Mouse (Mus musculus) olfactory bulb, adult 2 months (tissue): ENCODE measurements around the gene Coa6. TPM values are rescaled to one million over a fixed set of nuclear protein-coding genes. Genes with fewer than 3 reads are reported as not detected.
A peak's percentile ranks its signal among the peaks of the same experiment; 100 is the strongest.
"Not testable (repeated sequence)": the region's sequence is repeated elsewhere in the genome, so short reads cannot be mapped to it uniquely, and the experiment has no call there.

Experiments used
- H3K27ac ChIP-seq: fragments of 200-500 bp; 2 replicates; pipeline ENCODE4 v1.5.1; 2012; ENCODE audit warnings: low read depth, low read length; ENCODE audit not compliant: insufficient read depth
- H3K4me1 ChIP-seq: fragments of 200-500 bp; 2 replicates; pipeline ENCODE4 v1.6.1; 2012; ENCODE audit warnings: low read length; ENCODE audit not compliant: control insufficient read depth, insufficient read depth
- H3K4me3 ChIP-seq: fragments of 200-500 bp; 2 replicates; pipeline ENCODE4 v1.5.1; 2012; ENCODE audit warnings: mild to moderate bottlenecking, low read depth, low read length, moderate library complexity; ENCODE audit not compliant: insufficient read depth
- CTCF ChIP-seq: fragments of 200-500 bp; IDR thresholded peaks from 2 replicates; pipeline ENCODE4 v1.5.1; 2012; ENCODE audit warnings: low read depth, mild to moderate bottlenecking, low read length, moderate library complexity; ENCODE audit not compliant: insufficient read depth
- POLR2A ChIP-seq: fragments of 200-500 bp; IDR thresholded peaks from 2 replicates; pipeline ENCODE4 v1.6.1; 2012; ENCODE audit warnings: mild to moderate bottlenecking, low read depth, low read length, moderate library complexity; ENCODE audit not compliant: insufficient read depth
- WGBS: fragments of 180-500 bp; shearing (Covaris S2); methylation state at CpG from one replicate; pipeline ENCODE4 v1.1.7; 2018; 5-methylcytosine and 5-hydroxymethylcytosine counted together
- polyA plus RNA-seq: library from polyadenylated mRNA; stranded (reverse); fragments of >200 nt; gene quantifications from 2 replicates; pipeline ENCODE4 v1.2.4, GENCODE M21; 2012; ENCODE audit warnings: low replicate concordance; ENCODE audit not compliant: missing spikeins, insufficient read depth, insufficient read length

Coa6 gene
- polyA plus RNA-seq, 1 experiment: not detected

GRCm38 (mm10) chr8:126398349-126398748 is 24.0 kb upstream of the Coa6 start:
- TF ChIP-seq POLR2A: no peak
- no peak for TF ChIP-seq CTCF
- H3K27ac ChIP-seq: no peak overlapping the region
- 78% methylated on average over 3 of the region's 3 CpGs for WGBS
- H3K4me3 ChIP-seq: no peak overlapping the region
- peaks cover 4% of the 10 kb centered on the region for H3K4me1 ChIP-seq

- not testable (repeated sequence) for H3K4me3 ChIP-seq, H3K27ac ChIP-seq
These were observed 17.8 kb upstream of the Coa6 start for GRCm38 (mm10) chr8:126404550-126404949.

GRCm38 (mm10) chr8:126405030-126405429 is 17.3 kb upstream of the Coa6 start:
- TF ChIP-seq CTCF (no peak), POLR2A (no peak)
- 58% methylated on average over 4 of the region's 4 CpGs for WGBS

More at GRCm38 (mm10) chr8:126404550-126404949, 17.8 kb upstream of the Coa6 start:
- not testable (repeated sequence) for H3K4me1 ChIP-seq

GRCm38 (mm10) chr8:126420834-126421233 is 1.5 kb upstream of the Coa6 start:
- WGBS: 79% methylated on average over 3 of the region's 3 CpGs
- H3K4me3 ChIP-seq: no peak overlapping the region
- peaks cover 8% of the 10 kb centered on the region for H3K4me1 ChIP-seq
- H3K27ac ChIP-seq: no peak overlapping the region
- TF ChIP-seq CTCF: no peak

More at GRCm38 (mm10) chr8:126405030-126405429, 17.3 kb upstream of the Coa6 start:
- H3K27ac ChIP-seq: no peak overlapping the region
- H3K4me3 ChIP-seq: no peak overlapping the region
- H3K4me1 ChIP-seq: no peaks in the 10 kb centered on the region

- 2% methylated on average over 9 of the region's 9 CpGs for WGBS
- H3K4me3 ChIP-seq: peak overlapping the region; percentile 91
- H3K27ac ChIP-seq: peak overlapping the region; percentile 91
- H3K4me1 ChIP-seq: peaks cover 8% of the 10 kb centered on the region
- TF ChIP-seq CTCF (no peak), POLR2A (no peak; the same call in 1 of the 2 replicates)
These were observed 595 bp downstream of the Coa6 start for GRCm38 (mm10) chr8:126422920-126423300.

- peaks cover 5% of the 10 kb centered on the region for H3K4me1 ChIP-seq
- TF ChIP-seq POLR2A (no peak), CTCF (no peak)
- H3K27ac ChIP-seq: no peak overlapping the region
- no peak overlapping the region for H3K4me3 ChIP-seq
- WGBS: 77% methylated on average over 4 of the region's 4 CpGs
These were observed 1.8 kb downstream of the Coa6 start for GRCm38 (mm10) chr8:126424163-126424562.

- Histone ChIP-seq H3K4me1 (peaks cover 4% of the 10 kb centered on the region), H3K4me3 (no peak overlapping the region), H3K27ac (no peak overlapping the region)
- no peak for TF ChIP-seq CTCF
- no peak for TF ChIP-seq POLR2A
- 63% methylated on average over 1 of the region's 1 CpGs for WGBS
These were observed 2.6 kb downstream of the Coa6 start for GRCm38 (mm10) chr8:126424946-126425345.

GRCm38 (mm10) chr8:126429635-126430034 is 7.3 kb downstream of the Coa6 start:
- Histone ChIP-seq H3K27ac (no peak overlapping the region), H3K4me1 (peaks cover 4% of the 10 kb centered on the region; the same call in 1 of the 2 replicates), H3K4me3 (no peak overlapping the region)
- TF ChIP-seq CTCF (no peak), POLR2A (no peak)
- WGBS: 89% methylated on average over 5 of the region's 5 CpGs

GRCm38 (mm10) chr8:126433827-126434226 is 11.5 kb downstream of the Coa6 start:
- WGBS: 69% methylated on average over 7 of the region's 7 CpGs
- Histone ChIP-seq H3K27ac (no peak overlapping the region), H3K4me1 (peaks cover 4% of the 10 kb centered on the region; the same call in 1 of the 2 replicates), H3K4me3 (no peak overlapping the region)
- no peak for TF ChIP-seq CTCF
- TF ChIP-seq POLR2A: no peak

GRCm38 (mm10) chr8:126438937-126439336 is 16.6 kb downstream of the Coa6 start:
- no peak overlapping the region for H3K27ac ChIP-seq
- TF ChIP-seq CTCF: no peak
- TF ChIP-seq POLR2A: no peak
- WGBS: 54% methylated on average over 2 of the region's 2 CpGs
- H3K4me1 ChIP-seq: no peaks in the 10 kb centered on the region
- H3K4me3 ChIP-seq: no peak overlapping the region

- Histone ChIP-seq H3K4me1 (no peaks in the 10 kb centered on the region), H3K4me3 (no peak overlapping the region), H3K27ac (no peak overlapping the region)
- 90% methylated on average over 8 of the region's 8 CpGs for WGBS
- TF ChIP-seq CTCF (no peak), POLR2A (no peak)
These were observed 28.8 kb downstream of the Coa6 start for GRCm38 (mm10) chr8:126451158-126451557.
